Mouse (Mus musculus) spleen, adult 2 months (tissue): ENCODE data around the gene Ccm2l.

Experiments used
- CTCF ChIP-seq: fragments of 200-500 bp; IDR thresholded peaks from 2 replicates; pipeline ENCODE4 v1.5.1; 2011; ENCODE audit warnings: mild to moderate bottlenecking, inconsistent platforms; ENCODE audit not compliant: insufficient read depth, insufficient read length, insufficient replicate concordance; ENCODE audit errors: extremely low read depth
- POLR2A ChIP-seq: fragments of 200-500 bp; IDR thresholded peaks from 2 replicates; pipeline ENCODE4 v1.6.1; 2011; ENCODE audit warnings: low read depth, low read length, inconsistent platforms

- no peak for TF ChIP-seq CTCF
- TF ChIP-seq POLR2A = no peak; the same call in 1 of the 2 replicates
Measured at GRCm38 (mm10) chr2:153121821-153122615, 56.3 kb downstream of the Ccm2l start.
